Mouse (Mus musculus): ENCODE data around the gene Dok4.
"Not testable (repeated sequence)": the region's sequence is repeated elsewhere in the genome, so short reads cannot be mapped to it uniquely, and the experiment has no call there.

The Dok4 gene

DNA sequence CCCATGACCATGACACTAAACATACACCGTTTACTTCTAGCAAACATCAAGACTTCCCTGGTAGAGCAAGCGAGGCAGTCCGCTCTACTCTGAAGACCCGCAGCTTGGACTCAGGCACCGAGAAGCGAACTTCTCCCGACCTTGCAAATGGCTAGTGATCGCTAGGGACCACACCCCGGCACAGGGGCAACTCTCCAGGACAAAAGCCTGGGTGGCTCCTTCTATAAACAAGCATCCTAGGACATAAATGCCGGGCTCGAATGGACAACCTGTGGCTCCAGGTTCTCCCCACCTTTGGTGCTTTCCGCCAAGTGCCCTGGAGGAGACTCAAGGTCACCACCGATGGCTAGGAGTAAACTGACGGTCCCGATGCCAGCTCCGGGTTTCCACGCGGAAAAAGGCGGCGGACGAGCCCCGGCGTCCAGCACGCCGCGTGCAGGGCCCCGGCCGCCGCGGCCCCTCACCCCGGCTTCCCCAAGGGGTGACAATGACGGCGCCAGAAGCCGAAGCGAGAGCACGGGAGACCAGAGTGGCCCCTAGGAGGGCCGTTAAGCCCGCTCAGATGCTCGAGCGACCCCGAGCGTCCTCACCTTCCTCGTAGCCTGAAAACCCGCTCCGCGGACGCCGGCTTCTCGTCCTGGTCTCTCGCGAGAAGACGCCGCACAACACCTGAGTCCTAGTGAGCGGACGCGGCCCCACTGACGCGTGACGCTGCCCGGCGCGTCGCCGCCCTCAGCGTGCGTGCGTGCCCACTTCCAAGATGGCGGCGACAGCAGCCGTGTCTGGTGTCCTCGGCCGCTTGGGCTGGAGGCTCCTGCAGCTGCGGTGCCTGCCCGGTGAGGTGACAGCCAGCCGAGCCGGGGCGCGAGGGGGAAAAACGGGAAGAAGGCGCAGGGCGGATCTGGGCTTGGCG is 38.2 kb downstream of the Dok4 start, which contains the start of the genes Coq9 and Ciapin1:
Coq9 (plus strand) TSS at position 660 of the 913 bp plus-strand sequence.
Ciapin1 (minus strand) TSS at position 697 of the 913 bp plus-strand sequence.
- peak; percentile 95 for DNase-seq

DNA sequence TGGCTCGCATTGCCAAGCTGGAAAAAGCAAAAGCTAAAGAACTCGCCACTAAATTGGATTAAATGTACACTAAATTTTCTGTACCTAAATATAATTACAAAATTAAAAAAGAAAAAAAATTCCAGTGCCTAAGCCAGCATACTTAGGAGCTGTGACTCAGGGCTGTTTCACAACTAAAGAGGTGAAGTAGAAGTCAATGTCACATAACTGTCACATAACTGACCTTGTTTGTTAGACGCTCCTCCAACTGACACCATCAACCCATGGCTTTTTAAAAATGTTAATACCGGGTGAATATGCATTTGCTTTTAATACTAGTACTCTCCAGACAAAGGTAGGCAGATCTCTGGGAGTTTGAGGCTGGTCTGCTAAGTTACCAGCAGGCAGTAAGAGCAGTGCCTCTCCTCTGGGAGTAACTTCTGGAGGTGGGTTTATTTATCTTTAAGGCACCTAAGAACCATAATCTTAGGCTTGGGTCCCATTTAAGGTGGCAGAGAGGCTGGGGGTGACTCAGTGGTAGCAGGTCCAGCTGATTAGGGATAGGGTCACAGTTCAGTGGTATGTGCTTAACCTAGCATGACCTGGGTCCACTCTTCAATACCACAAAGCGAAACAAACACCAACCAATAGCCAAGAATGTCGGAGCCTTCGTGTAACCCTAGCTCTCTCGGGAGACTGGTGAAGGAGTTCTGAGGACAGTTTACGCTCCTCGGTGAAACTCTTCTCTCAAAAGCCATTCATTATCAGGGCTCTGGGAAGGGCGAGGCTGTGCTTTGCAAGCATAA is 39.5 kb downstream of the Dok4 start:
- DNase-seq, result no peak

DNA sequence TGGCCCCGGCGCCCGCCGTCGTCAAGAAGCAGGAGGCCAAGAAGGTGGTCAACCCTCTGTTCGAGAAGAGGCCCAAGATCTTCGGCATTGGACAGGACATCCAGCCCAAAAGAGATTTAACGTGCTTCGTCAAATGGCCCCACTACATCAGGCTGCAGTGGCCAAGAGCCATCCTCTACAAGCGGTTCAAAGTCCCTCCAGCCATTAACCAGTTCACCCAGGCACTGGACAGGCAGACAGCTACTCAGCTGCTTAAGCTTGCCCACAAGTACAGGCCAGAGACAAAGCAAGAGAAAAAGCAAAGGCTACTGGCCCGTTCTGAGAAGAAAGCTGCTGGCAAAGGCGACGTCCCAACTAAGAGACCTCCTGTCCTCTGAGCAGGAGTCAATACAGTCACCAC is 40.4 kb downstream of the Dok4 start:
- not testable (repeated sequence) for DNase-seq

DNA sequence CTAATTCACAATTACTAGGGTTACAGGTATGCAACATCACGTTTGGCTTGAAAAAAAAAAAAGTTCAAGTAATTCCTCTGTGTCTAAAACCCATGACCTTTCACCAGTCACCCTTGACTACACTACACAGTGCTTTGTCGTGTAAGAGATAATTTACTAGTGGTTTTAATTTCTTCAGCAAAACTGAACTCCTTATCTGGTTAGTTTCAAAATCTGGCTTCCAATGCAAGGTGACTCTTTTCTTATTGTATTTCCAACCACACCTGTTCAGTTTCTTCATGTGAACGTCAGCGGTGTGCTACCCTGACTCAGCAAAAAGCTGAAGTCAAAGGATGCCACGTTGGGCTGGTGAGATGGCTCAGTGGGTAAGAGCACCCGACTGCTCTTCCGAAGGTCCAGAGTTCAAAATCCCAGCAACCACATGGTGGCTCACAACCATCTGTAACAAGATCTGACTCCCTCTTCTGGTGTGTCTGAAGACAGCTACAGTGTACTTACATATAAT is 42.2 kb downstream of the Dok4 start:
- DNase-seq, result not testable (repeated sequence)

DNA sequence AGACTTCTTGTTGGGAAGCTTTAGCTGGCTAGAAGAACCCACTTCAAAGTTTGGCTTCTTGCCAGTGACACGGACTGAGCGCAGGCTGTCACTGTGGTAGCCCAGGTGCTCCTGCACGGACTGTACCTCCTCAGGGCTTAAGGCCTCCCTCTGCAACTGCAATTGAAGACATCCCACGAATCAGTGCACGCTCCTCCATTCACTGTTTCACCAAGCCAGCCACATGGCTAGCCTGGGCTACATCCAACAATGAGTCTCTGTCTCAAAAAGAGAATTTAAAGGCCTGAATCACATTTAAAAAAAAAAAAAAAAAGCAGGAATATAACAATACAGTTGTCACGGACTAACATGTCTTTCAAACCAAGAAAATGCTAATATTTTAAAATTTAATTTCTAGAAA is 47.8 kb downstream of the Dok4 start:
- no peak for DNase-seq

DNA sequence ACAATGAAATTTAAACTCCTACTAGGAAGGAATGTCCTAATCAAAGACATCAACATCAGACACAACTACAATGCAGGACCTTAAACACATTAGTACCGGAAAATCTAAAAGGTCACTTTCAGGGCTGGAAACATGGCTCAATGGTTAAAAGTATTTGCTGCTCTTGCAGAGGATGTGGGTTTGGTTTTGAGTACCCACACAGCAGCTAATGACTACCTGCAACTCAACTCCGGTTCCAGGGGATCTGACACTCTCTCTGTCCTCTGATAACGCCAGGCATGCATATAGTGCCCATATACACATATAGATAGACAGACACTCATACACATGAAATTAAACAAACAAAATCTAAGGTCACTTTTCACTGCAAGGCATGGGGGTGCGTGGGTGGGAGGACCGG is 49.9 kb downstream of the Dok4 start:
- no peak for DNase-seq

DNA sequence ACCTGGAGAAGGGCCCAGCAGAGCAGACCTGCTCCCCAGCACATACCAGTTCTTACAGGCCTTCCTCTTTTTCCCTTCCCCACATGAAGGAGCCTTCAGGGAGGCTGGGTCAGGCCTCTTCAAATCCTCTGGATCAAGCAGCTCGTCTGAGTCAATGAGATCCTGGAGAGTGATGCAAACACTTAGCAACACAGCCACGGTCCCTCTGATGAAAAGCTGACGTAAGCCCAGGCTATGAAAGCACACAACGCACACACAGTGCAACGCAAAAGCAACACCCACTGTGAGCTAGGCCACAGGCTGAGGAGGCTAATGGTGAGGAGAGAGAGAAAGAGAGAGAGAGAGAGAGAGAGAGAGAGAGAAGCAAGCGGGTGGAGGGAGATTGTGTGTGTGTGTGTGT is 51.0 kb downstream of the Dok4 start:
- no peak for DNase-seq

DNA sequence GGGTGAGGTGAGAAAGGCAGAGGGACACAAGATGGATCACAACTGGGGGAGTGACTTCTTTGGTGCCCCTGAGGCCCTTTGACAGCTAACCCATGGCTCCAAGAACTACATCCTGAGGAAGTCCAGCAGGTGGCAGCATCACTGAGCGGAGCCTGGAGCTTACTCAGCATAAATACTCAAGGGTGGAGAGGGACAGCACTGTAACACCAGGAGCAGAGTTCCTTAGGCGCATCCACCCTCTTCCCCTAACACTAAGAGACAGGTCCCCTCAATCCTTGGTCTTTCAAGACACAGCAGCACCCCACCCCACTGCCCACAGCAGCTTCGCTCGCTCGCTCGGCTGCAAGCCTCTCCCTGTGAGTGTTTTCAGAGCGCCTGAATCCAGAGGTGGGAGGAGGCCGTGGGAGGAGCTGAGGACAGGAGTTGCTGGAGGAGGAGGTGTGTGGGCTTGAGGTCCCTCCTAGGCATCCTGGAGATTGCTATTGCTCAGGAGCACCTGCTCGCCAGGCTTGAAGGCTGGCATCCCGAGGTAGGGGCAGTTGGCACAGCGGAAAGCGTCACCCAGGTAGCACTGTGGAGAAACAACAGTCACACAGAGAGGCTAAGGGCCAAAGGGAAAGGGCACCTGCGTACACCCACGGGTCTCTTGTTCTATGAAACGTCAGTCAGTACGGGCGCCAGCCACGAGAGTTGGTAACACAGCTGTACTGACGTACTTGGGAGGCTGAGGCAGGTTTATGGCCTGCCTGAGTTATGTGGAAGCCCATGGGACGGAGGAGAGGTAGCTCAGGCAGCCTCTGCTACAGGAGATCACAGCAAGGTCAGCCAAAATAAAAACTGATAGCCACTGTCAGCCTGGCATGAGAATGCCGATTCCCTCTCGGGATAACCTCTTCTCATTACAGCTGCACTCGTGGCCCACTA is 53.2 kb downstream of the Dok4 start:
- no peak for DNase-seq

DNA sequence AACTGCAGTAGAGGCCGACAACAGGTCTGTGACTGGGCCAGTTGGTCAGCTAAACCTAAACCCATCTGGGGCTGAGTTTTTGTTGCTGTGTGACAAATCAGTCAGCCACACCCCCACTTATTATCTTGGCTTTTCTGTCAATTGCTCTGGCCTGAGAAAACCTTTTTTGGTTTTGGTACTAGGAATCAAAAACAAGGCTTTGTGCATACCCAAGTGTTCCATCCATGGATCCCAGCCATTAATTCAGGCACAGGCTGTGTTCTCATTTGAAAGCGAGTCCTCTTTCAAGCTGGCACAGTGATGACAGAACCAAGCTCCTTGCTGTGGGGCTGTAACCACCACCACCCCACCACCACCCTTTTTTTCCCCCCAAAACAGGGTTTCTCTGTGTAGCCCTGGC is 54.7 kb downstream of the Dok4 start:
- DNase-seq, result no peak

DNA sequence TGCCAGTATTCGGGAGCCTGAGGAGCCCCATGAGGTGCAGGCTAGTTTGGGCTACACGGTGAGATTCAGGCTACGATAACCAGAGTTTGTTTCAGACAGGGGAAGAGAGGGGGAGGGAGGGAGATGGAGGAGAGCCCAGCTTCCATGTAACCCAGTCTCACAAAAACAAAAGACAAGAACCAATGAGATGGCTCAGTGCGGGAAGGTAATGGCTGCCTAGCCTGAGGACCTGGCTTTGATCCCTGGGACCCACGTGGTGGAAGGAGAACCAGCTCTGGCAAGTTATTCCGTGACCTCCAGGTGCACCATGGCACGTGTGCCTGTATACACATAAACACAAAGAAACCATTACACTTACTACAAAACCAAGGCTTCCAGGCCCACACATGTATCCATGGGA is 55.6 kb downstream of the Dok4 start:
- no peak for DNase-seq

DNA sequence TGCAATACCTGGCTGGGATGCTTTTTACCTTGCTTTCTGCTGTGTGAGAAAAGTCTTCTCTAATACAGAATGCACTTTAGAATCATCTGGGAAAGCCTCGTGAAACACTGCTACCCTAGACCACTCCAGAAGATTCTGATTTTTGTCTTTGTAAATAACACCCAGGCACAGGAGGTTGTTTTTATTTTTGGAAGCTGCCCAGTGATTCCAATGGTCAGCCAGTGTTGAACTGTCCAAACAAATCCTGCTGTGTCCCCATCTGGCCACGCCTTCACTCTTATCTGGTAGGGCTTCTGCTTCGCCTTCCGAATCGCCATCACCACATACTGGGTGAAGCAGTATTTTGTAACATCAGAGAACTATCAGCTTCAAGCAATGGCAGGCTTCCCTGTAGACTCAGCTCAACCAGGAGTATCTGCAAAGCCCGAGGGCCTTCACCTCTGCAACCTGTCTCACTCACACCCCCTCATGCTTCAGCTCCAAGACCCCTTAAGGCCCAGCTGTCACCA is 56.4 kb downstream of the Dok4 start:
- no peak for DNase-seq

DNA sequence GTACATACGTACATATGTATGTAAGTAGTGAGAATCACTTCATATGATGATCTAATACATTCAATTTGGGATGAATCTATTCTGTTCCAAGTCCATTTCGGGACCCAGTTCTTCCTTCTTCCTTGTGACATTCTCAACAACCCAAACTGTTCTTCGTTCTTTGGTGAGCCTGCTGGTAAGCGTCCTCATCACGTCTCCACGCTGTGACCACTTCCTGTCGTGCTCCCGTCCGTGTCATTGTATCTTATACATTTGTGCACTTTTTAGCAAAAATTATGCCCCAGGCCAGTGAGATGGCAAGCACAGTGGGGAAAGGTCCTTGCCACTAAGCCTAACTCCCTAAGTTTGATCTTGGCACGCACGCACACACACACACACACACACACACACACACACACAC is 58.2 kb downstream of the Dok4 start:
- DNase-seq, result no peak

DNA sequence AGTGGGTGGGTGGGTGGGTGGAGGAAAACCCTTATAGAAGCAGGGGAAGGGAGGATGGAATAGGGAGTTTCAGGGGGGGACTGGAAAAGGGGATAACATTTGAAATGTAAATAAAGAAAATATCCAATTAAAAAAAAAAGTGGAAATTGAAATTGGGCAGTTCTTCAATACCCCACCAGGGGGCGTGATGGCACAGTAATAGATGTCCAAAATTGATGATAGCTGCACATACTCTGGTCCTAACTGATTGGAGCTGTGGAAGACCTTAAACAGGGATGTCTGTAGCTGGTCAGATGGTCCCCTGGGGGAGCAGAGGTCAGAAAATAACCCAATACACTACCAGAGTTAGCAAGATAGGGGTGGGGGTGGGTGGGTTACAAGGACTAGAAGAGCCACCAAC is 61.6 kb downstream of the Dok4 start:
- no peak for DNase-seq

Measured in cerebellum, adult 11-12 months (tissue).